Mouse (Mus musculus) liver, embryonic 15.5 days (tissue): ENCODE data around the gene Fgfr2. TPM values are rescaled to one million over a fixed set of nuclear protein-coding genes. Genes with fewer than 3 reads are reported as not detected.

Experiments
- ATAC-seq: fragments of 200-750 bp; cut with Nextera tagmentation; 2 replicates; pipeline ENCODE4 v1.8.0; 2017; ENCODE audit warnings: moderate number of reproducible peaks, mild to moderate bottlenecking, moderate library complexity; ENCODE audit not compliant: insufficient read depth
- H3K27ac ChIP-seq: fragments of 300-500 bp; sonication (generic); replicated peaks from 2 replicates; pipeline ENCODE4 v1.5.1; 2015; ENCODE audit warnings: mild to moderate bottlenecking, inconsistent platforms
- H3K27me3 ChIP-seq: fragments of 300-500 bp; sonication (generic); 2 replicates; pipeline ENCODE4 v1.6.1; 2015; ENCODE audit warnings: mild to moderate bottlenecking, inconsistent platforms
- H3K36me3 ChIP-seq: fragments of 300-500 bp; sonication (generic); replicated peaks from 2 replicates; pipeline ENCODE4 v1.6.1; 2015; ENCODE audit warnings: moderate library complexity, mild to moderate bottlenecking, inconsistent platforms
- H3K4me1 ChIP-seq: fragments of 300-500 bp; sonication (generic); replicated peaks from 2 replicates; pipeline ENCODE4 v1.6.1; 2015; ENCODE audit warnings: inconsistent platforms
- H3K4me2 ChIP-seq: fragments of 300-500 bp; sonication (generic); 2 replicates; pipeline ENCODE4 v1.6.1; 2015; ENCODE audit warnings: moderate library complexity, mild to moderate bottlenecking, inconsistent platforms
- H3K4me3 ChIP-seq: fragments of 300-500 bp; sonication (generic); replicated peaks from 2 replicates; pipeline ENCODE4 v1.5.1; 2015; ENCODE audit warnings: mild to moderate bottlenecking, inconsistent platforms
- H3K9ac ChIP-seq: fragments of 300-500 bp; sonication (generic); 2 replicates; pipeline ENCODE4 v1.6.1; 2015; ENCODE audit warnings: moderate library complexity, mild to moderate bottlenecking, inconsistent platforms
- H3K9me3 ChIP-seq: fragments of 300-500 bp; sonication (generic); replicated peaks from 2 replicates; pipeline ENCODE4 v1.6.1; 2016; ENCODE audit warnings: inconsistent platforms
- WGBS: fragments of 180-500 bp; shearing (Covaris S2); methylation state at CpG from one replicate; pipeline ENCODE4 v1.1.7; 2015; ENCODE audit warnings: mixed read lengths; ENCODE audit not compliant: insufficient replicate concordance; 5-methylcytosine and 5-hydroxymethylcytosine counted together
- polyA plus RNA-seq: library from polyadenylated mRNA; unstranded; fragments of >200 nt; fragmentation: Nextera tagmentation; extraction: Ambion mirVana; gene quantifications from 2 replicates; pipeline ENCODE4 v1.2.1, GENCODE M21; 2015

The Fgfr2 gene
- polyA plus RNA-seq, 1 experiment from 2014 or later, result 10.5 TPM

- Histone ChIP-seq H3K4me1 (no peaks in the 10 kb centered on the region), H3K4me3 (no peak overlapping the region), H3K9me3 (no peaks in the 10 kb centered on the region), H3K36me3 (no peaks in the 10 kb centered on the region), H3K27ac (no peak overlapping the region), H3K27me3 (peaks cover 36% of the 10 kb centered on the region), H3K4me2 (no peak overlapping the region), H3K9ac (no peak overlapping the region)
- ATAC-seq, result no peak
- 54% methylated on average over 7 of the region's 7 CpGs for WGBS
These were observed 1474.9 kb downstream of the Fgfr2 start for GRCm38 (mm10) chr7:131648276-131648675.

- Histone ChIP-seq H3K4me3 (no peak overlapping the region), H3K4me2 (no peak overlapping the region), H3K9me3 (no peaks in the 10 kb centered on the region), H3K4me1 (no peaks in the 10 kb centered on the region), H3K27me3 (peaks cover 42% of the 10 kb centered on the region), H3K36me3 (no peaks in the 10 kb centered on the region), H3K9ac (no peak overlapping the region), H3K27ac (no peak overlapping the region)
- ATAC-seq, result no peak
- 44% methylated on average over 3 of the region's 3 CpGs for WGBS
These were observed 1475.6 kb downstream of the Fgfr2 start for GRCm38 (mm10) chr7:131647583-131647982.

- Histone ChIP-seq H3K9ac (no peak overlapping the region), H3K27ac (no peak overlapping the region), H3K4me2 (no peak overlapping the region), H3K9me3 (no peaks in the 10 kb centered on the region), H3K27me3 (peaks cover 57% of the 10 kb centered on the region), H3K4me3 (no peak overlapping the region), H3K4me1 (no peaks in the 10 kb centered on the region), H3K36me3 (no peaks in the 10 kb centered on the region)
- ATAC-seq, result no peak
- 6% methylated on average over 13 of the region's 13 CpGs for WGBS
These were observed 1478.6 kb downstream of the Fgfr2 start for GRCm38 (mm10) chr7:131644586-131644985.

- no peak overlapping the region for H3K4me3 ChIP-seq
- no peaks in the 10 kb centered on the region for H3K9me3 ChIP-seq
- 3% methylated on average over 16 of the region's 16 CpGs for WGBS
- H3K4me2 ChIP-seq, result no peak overlapping the region
- no peaks in the 10 kb centered on the region for H3K4me1 ChIP-seq
- H3K9ac ChIP-seq, result no peak overlapping the region
- H3K27me3 ChIP-seq, result peaks cover 57% of the 10 kb centered on the region
- H3K36me3 ChIP-seq, result no peaks in the 10 kb centered on the region
- H3K27ac ChIP-seq, result no peak overlapping the region
- no peak for ATAC-seq
These were observed 1479.1 kb downstream of the Fgfr2 start for GRCm38 (mm10) chr7:131644051-131644450.

GRCm38 (mm10) chr7:131643341-131643840 is 1479.8 kb downstream of the Fgfr2 start:
- Histone ChIP-seq H3K9me3 (no peaks in the 10 kb centered on the region), H3K4me1 (no peaks in the 10 kb centered on the region), H3K9ac (no peak overlapping the region), H3K4me3 (no peak overlapping the region), H3K4me2 (no peak overlapping the region), H3K36me3 (no peaks in the 10 kb centered on the region), H3K27ac (no peak overlapping the region), H3K27me3 (peaks cover 57% of the 10 kb centered on the region)
- 28% methylated on average over 13 of the region's 13 CpGs for WGBS
- no peak for ATAC-seq

GRCm38 (mm10) chr7:131629562-131629961 is 1493.6 kb downstream of the Fgfr2 start:
- Histone ChIP-seq H3K9ac (no peak overlapping the region), H3K9me3 (no peaks in the 10 kb centered on the region), H3K27ac (no peak overlapping the region), H3K4me2 (no peak overlapping the region), H3K27me3 (no peaks in the 10 kb centered on the region), H3K36me3 (no peaks in the 10 kb centered on the region), H3K4me3 (no peak overlapping the region), H3K4me1 (no peaks in the 10 kb centered on the region)
- ATAC-seq, result no peak
- 65% methylated on average over 8 of the region's 8 CpGs for WGBS

GRCm38 (mm10) chr7:131628846-131629391 is 1494.2 kb downstream of the Fgfr2 start:
- H3K36me3 ChIP-seq, result no peaks in the 10 kb centered on the region
- H3K4me1 ChIP-seq, result no peaks in the 10 kb centered on the region
- H3K27ac ChIP-seq, result no peak overlapping the region
- WGBS, result 77% methylated on average over 13 of the region's 13 CpGs
- no peak overlapping the region for H3K4me2 ChIP-seq
- ATAC-seq, result no peak
- H3K4me3 ChIP-seq, result no peak overlapping the region
- no peaks in the 10 kb centered on the region for H3K9me3 ChIP-seq
- no peak overlapping the region for H3K9ac ChIP-seq
- no peaks in the 10 kb centered on the region for H3K27me3 ChIP-seq

GRCm38 (mm10) chr7:131628356-131628755 is 1494.8 kb downstream of the Fgfr2 start:
- H3K4me2 ChIP-seq, result no peak overlapping the region
- H3K4me1 ChIP-seq, result no peaks in the 10 kb centered on the region
- no peak overlapping the region for H3K27ac ChIP-seq
- H3K9ac ChIP-seq, result no peak overlapping the region
- no peaks in the 10 kb centered on the region for H3K27me3 ChIP-seq
- 76% methylated on average over 17 of the region's 17 CpGs for WGBS
- no peaks in the 10 kb centered on the region for H3K9me3 ChIP-seq
- ATAC-seq, result no peak
- no peaks in the 10 kb centered on the region for H3K36me3 ChIP-seq
- no peak overlapping the region for H3K4me3 ChIP-seq

GRCm38 (mm10) chr7:131609677-131610076 is 1513.5 kb downstream of the Fgfr2 start:
- Histone ChIP-seq H3K4me1 (no peaks in the 10 kb centered on the region), H3K9ac (no peak overlapping the region), H3K36me3 (no peaks in the 10 kb centered on the region), H3K27ac (no peak overlapping the region), H3K4me3 (no peak overlapping the region), H3K4me2 (no peak overlapping the region), H3K9me3 (no peaks in the 10 kb centered on the region), H3K27me3 (no peaks in the 10 kb centered on the region)
- WGBS, result 30% methylated on average over 7 of the region's 7 CpGs
- no peak for ATAC-seq

GRCm38 (mm10) chr7:131608049-131608448 is 1515.1 kb downstream of the Fgfr2 start:
- Histone ChIP-seq H3K36me3 (no peaks in the 10 kb centered on the region), H3K9ac (no peak overlapping the region), H3K27ac (no peak overlapping the region), H3K27me3 (no peaks in the 10 kb centered on the region), H3K4me3 (no peak overlapping the region), H3K4me1 (no peaks in the 10 kb centered on the region), H3K4me2 (no peak overlapping the region), H3K9me3 (no peaks in the 10 kb centered on the region)
- WGBS, result 65% methylated on average over 6 of the region's 6 CpGs
- no peak for ATAC-seq

- Histone ChIP-seq H3K27me3 (no peaks in the 10 kb centered on the region), H3K4me1 (no peaks in the 10 kb centered on the region), H3K27ac (no peak overlapping the region), H3K36me3 (no peaks in the 10 kb centered on the region), H3K9me3 (no peaks in the 10 kb centered on the region), H3K4me3 (no peak overlapping the region), H3K4me2 (no peak overlapping the region), H3K9ac (no peak overlapping the region)
- 45% methylated on average over 4 of the region's 4 CpGs for WGBS
- ATAC-seq, result no peak
These were observed 1517.7 kb downstream of the Fgfr2 start for GRCm38 (mm10) chr7:131605481-131605880.

- no peak overlapping the region for H3K4me2 ChIP-seq
- H3K27ac ChIP-seq, result no peak overlapping the region
- H3K9me3 ChIP-seq, result no peaks in the 10 kb centered on the region
- H3K36me3 ChIP-seq, result no peaks in the 10 kb centered on the region
- H3K4me1 ChIP-seq, result no peaks in the 10 kb centered on the region
- 73% methylated on average over 10 of the region's 10 CpGs for whole genome bisulfite sequencing
- no peaks in the 10 kb centered on the region for H3K27me3 ChIP-seq
- no peak for ATAC-seq
- no peak overlapping the region for H3K4me3 ChIP-seq
- H3K9ac ChIP-seq, result no peak overlapping the region
These were observed 1518.2 kb downstream of the Fgfr2 start for GRCm38 (mm10) chr7:131604946-131605345.
